Mouse (Mus musculus) spleen, adult 2 months (tissue): ENCODE measurements around the gene Apopt1. TPM values are rescaled to one million over a fixed set of nuclear protein-coding genes. Genes with fewer than 3 reads are reported as not detected.

ENCODE experiments used
- DNase-seq, 2 experiments: peaks; one replicate each; pipeline versions ENCODE4 v3.0.0 to v3.0.0-alpha.2; 2012 to 2021; ENCODE audit warnings: low spot score in 2 of 2, low read depth in 1 of 2
- H3K27ac ChIP-seq: fragments of 200-500 bp; 2 replicates; pipeline ENCODE4 v1.5.1; 2012; ENCODE audit warnings: low read length, inconsistent platforms; ENCODE audit not compliant: insufficient read depth
- H3K27me3 ChIP-seq: fragments of 200-500 bp; 2 replicates; pipeline ENCODE4 v1.6.1; 2012; ENCODE audit warnings: mild to moderate bottlenecking, moderate library complexity, low read length, inconsistent platforms; ENCODE audit not compliant: control insufficient read depth, insufficient read depth
- H3K36me3 ChIP-seq: fragments of 200-500 bp; 2 replicates; pipeline ENCODE4 v1.6.1; 2012; ENCODE audit warnings: mild to moderate bottlenecking, low read length, inconsistent platforms; ENCODE audit not compliant: control insufficient read depth, insufficient read depth
- H3K4me1 ChIP-seq: fragments of 200-500 bp; 2 replicates; pipeline ENCODE4 v1.6.1; 2011; ENCODE audit warnings: inconsistent platforms; ENCODE audit not compliant: control insufficient read depth, insufficient read depth, insufficient read length
- H3K4me3 ChIP-seq: fragments of 200-500 bp; 2 replicates; pipeline ENCODE4 v1.5.1; 2011; ENCODE audit warnings: mild to moderate bottlenecking, inconsistent platforms; ENCODE audit not compliant: insufficient read depth, insufficient read length; ENCODE audit errors: extremely low read depth
- CTCF ChIP-seq: fragments of 200-500 bp; IDR thresholded peaks from 2 replicates; pipeline ENCODE4 v1.5.1; 2011; ENCODE audit warnings: mild to moderate bottlenecking, inconsistent platforms; ENCODE audit not compliant: insufficient read depth, insufficient read length, insufficient replicate concordance; ENCODE audit errors: extremely low read depth
- POLR2A ChIP-seq: fragments of 200-500 bp; IDR thresholded peaks from 2 replicates; pipeline ENCODE4 v1.6.1; 2011; ENCODE audit warnings: low read depth, low read length, inconsistent platforms
- WGBS: fragments of 180-500 bp; shearing (Covaris S2); methylation state at CpG from one replicate; pipeline ENCODE4 v1.1.7; 2018; 5-methylcytosine and 5-hydroxymethylcytosine counted together
- polyA plus RNA-seq: library from polyadenylated mRNA; depleted of rRNA; stranded (reverse); fragments of >200 nt; gene quantifications from 2 replicates; pipeline ENCODE4 v1.2.3, GENCODE M21; 2012

Gene Apopt1
- polyA plus RNA-seq, 1 experiment, result 33.3 TPM

- H3K4me3 ChIP-seq, result no peak overlapping the region
- H3K36me3 ChIP-seq, result peaks cover 4% of the 10 kb centered on the region; the same call in 1 of the 2 replicates
- no peaks in the 10 kb centered on the region for H3K27me3 ChIP-seq
- no peak for TF ChIP-seq CTCF
- no peak for TF ChIP-seq POLR2A
- DNase-seq, result no peak
- 67% methylated on average over 14 of the region's 14 CpGs for WGBS
- H3K27ac ChIP-seq, result peak overlapping the region; percentile 34; the same call in 1 of the 2 replicates
- peaks cover 7% of the 10 kb centered on the region; the same call in 1 of the 2 replicates for H3K4me1 ChIP-seq
Measured at GRCm38 (mm10) chr12:111687350-111688068, 25.6 kb upstream of the Apopt1 start.

GRCm38 (mm10) chr12:111688069-111688428, 25.0 kb upstream of the Apopt1 start:
- WGBS, result 79% methylated on average over 2 of the region's 2 CpGs
- DNase-seq, result no peak
- Histone ChIP-seq H3K4me1 (peaks cover 7% of the 10 kb centered on the region; the same call in 1 of the 2 replicates), H3K27ac (no peak overlapping the region), H3K4me3 (no peak overlapping the region), H3K36me3 (no peaks in the 10 kb centered on the region), H3K27me3 (no peaks in the 10 kb centered on the region)
- TF ChIP-seq CTCF (no peak), POLR2A (no peak)

GRCm38 (mm10) chr12:111689426-111689825, 23.6 kb upstream of the Apopt1 start:
- Histone ChIP-seq H3K4me3 (no peak overlapping the region), H3K36me3 (no peaks in the 10 kb centered on the region), H3K27ac (no peak overlapping the region), H3K27me3 (no peaks in the 10 kb centered on the region), H3K4me1 (peaks cover 14% of the 10 kb centered on the region; the same call in 1 of the 2 replicates)
- DNase-seq, result no peak
- 86% methylated on average over 11 of the region's 11 CpGs for WGBS
- TF ChIP-seq CTCF (no peak), POLR2A (no peak)

GRCm38 (mm10) chr12:111691346-111691872, 21.7 kb upstream of the Apopt1 start:
- Histone ChIP-seq H3K27me3 (no peaks in the 10 kb centered on the region), H3K4me3 (no peak overlapping the region), H3K27ac (peak overlapping the region; percentile 40), H3K4me1 (peaks cover 14% of the 10 kb centered on the region; the same call in 1 of the 2 replicates), H3K36me3 (no peaks in the 10 kb centered on the region)
- TF ChIP-seq POLR2A (no peak), CTCF (no peak)
- peak in 1 of 2 experiments; percentile 27 for DNase-seq
- 39% methylated on average over 5 of the region's 5 CpGs for WGBS

GRCm38 (mm10) chr12:111692899-111693298, 20.2 kb upstream of the Apopt1 start:
- H3K4me1 ChIP-seq, result peaks cover 14% of the 10 kb centered on the region; the same call in 1 of the 2 replicates
- no peaks in the 10 kb centered on the region for H3K36me3 ChIP-seq
- H3K27me3 ChIP-seq, result no peaks in the 10 kb centered on the region
- no peak overlapping the region for H3K4me3 ChIP-seq
- no peak for DNase-seq
- no peak overlapping the region for H3K27ac ChIP-seq
- 82% methylated on average over 5 of the region's 5 CpGs for WGBS
- no peak for TF ChIP-seq POLR2A
- TF ChIP-seq CTCF, result no peak

- peak overlapping the region; percentile 65 for H3K27ac ChIP-seq
- H3K4me1 ChIP-seq, result peaks cover 14% of the 10 kb centered on the region; the same call in 1 of the 2 replicates
- H3K36me3 ChIP-seq, result no peaks in the 10 kb centered on the region
- no peak for DNase-seq
- TF ChIP-seq POLR2A (no peak), CTCF (no peak)
- no peak overlapping the region for H3K4me3 ChIP-seq
- H3K27me3 ChIP-seq, result no peaks in the 10 kb centered on the region
- WGBS, result 73% methylated on average over 18 of the region's 18 CpGs
Measured at GRCm38 (mm10) chr12:111693341-111694270, 19.5 kb upstream of the Apopt1 start.
